Mouse (Mus musculus) cerebellum, postnatal 36 days (tissue): ENCODE data around the gene Reep1.

Source experiments
- DNase-seq, 2 experiments: peaks; one replicate each; pipeline ENCODE4 v3.0.0; 2021 to 2022; ENCODE audit warnings: mixed read lengths in 2 of 2

Gene Reep1

GRCm38 (mm10) chr6:71738611-71739010 is 31.2 kb downstream of the Reep1 start:
- peak in 1 of 2 experiments; percentile 31 for DNase-seq

- peak; percentile 56 to 60 for DNase-seq
These were observed 33.6 kb downstream of the Reep1 start for GRCm38 (mm10) chr6:71740921-71741320.

- DNase-seq: no peak
These were observed 34.8 kb downstream of the Reep1 start for GRCm38 (mm10) chr6:71741998-71742636.

DNA sequence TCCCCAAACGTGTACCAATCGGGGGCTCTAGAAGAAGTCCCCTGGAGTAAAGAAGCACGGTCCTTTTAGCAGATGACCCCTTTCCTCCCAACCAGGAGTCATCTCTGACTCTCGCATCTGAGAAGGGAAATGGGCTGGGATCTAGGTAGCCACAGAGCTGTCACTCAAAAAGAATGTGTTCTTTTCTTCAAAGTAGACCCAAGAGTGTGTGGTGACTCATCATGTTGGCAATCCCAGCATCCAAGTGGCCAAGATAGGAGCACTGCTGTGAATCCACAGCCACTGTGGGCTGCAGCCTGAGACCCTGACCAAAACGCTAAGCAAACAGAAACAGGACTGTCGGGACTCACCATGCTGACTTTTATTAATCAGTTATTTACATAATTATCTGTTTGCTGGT is 37.6 kb downstream of the Reep1 start:
- DNase-seq: no peak

- no peak for DNase-seq
These were observed 38.3 kb downstream of the Reep1 start for GRCm38 (mm10) chr6:71745482-71746234.

DNA sequence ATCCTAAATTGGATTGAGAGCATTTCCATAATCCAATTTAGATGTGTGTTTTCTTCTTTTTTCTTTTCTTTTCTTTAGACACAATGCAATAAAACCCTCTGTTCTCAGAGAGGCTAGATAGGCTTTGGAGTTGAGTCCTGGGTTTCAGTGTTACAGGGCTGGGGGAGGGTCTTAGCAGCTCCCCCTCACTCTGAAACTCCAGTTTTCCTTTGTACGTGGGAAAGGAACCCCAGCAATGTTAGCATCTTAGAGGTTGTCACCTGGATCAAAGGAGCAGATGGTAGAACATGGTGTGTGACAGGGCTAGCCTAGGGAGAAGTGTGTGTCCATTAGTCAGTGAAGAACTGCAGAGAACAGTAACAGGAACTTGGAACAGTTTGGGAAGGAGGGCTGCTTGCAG is 38.9 kb downstream of the Reep1 start:
- no peak for DNase-seq

DNA sequence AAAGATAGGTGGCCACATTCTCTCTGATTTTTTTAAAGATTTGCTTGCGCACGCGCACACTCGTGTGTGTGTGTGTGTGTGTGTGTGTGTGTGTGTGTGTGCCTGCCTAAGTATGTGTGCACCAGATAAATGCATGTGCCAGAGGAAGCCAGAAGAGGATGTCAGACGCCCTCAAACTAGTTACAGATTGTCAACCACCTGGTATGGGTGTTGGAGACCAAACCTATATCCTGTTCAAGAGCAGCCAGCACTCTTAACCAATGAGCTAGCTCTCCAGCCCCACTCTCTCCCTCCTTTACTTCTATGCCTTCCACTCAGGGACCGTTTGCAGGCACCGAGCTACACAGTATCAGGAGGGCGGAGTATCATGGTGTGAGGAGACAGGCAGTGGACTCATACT is 39.5 kb downstream of the Reep1 start:
- DNase-seq: no peak

GRCm38 (mm10) chr6:71751602-71752001 is 44.2 kb downstream of the Reep1 start:
- no peak for DNase-seq

GRCm38 (mm10) chr6:71752791-71753464 is 45.6 kb downstream of the Reep1 start:
- DNase-seq: peak; percentile 65 to 70

DNA sequence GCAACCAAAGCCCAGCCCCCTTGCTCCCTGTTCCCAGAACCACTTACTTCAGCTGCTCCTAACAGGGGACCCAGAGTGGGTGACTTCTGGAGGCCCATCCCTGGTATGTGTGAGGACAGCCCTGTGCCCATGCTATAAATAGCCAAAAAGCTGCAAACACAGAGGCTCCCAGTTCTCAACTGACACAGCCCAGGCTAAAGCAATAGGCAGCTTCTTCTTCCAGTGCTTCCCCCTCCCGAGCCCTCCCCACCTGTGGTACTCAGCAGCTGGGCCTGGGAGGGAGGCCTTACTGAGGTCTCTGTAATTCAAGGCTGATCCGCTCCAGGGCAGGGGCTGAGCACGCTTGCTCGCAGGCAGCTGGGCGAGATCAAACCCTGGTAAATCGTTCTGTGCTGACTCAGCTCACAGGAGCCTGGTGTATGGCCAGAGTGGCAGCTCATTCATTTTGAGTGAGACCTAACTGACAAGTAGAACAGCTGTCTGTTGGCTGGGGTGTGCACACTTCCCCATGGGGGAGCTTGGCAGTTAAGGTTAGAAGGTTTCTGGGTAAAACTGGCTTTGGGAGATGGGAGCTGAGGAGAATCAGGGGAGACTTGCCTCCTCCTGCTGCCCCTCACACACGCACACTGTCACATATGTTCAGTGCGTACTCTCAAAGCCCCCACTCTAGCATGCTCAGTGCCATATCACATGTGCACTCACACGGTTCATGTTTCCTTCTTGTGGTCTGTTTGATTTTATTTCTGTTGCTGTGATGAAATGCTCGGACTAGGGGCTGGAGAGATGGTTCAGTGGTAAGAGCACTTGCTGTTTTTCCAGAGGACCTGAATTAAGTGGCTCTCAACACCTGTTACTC is 49.9 kb downstream of the Reep1 start:
- no peak for DNase-seq

- DNase-seq: no peak
These were observed 51.4 kb downstream of the Reep1 start for GRCm38 (mm10) chr6:71758780-71759179.

- DNase-seq: no peak
These were observed 52.7 kb downstream of the Reep1 start for GRCm38 (mm10) chr6:71760073-71760472.

GRCm38 (mm10) chr6:71767761-71768160 is 60.4 kb downstream of the Reep1 start:
- DNase-seq: no peak

- DNase-seq: no peak
These were observed 62.7 kb downstream of the Reep1 start for GRCm38 (mm10) chr6:71769901-71770690.

DNA sequence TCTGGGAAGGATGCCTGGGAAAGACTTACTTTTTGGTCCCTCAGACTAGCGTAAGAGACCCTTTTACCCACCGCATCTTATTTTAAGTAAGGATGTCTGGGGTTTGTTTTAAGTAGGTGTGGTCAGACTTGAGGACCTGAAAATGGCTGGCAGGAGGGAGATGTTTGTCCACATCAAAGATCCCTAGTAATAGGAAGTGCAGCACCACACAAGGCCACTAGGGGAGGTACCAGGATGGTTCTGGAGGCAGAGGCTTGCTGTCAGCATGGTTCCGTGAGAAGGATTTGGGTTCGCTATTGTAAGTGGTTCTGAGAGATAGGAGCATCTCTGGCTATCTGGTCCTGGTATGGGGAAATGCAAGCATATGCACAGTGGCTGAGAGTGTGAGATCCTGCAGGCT is 63.5 kb downstream of the Reep1 start:
- no peak for DNase-seq

DNA sequence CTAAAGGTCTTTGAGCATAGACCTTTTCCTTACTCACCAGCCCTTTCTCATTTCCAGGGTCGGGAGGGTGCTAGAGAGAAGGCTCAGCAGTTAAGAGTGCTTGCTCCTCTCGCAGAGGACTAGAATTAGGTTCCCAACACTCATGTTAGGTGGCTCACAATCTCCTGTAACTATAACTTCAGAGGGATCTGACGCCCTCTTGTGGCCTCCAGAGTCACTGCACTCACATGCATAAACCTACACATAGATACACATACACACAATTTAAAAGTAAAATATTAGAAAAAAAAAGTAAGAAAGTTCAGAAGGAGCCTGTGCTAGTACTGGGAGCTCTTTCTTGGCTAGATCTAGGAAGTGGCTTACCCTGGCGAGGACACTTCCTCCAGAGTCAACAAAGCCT is 63.9 kb downstream of the Reep1 start:
- DNase-seq: no peak

- no peak for DNase-seq
These were observed 64.8 kb downstream of the Reep1 start for GRCm38 (mm10) chr6:71772156-71772555.

DNA sequence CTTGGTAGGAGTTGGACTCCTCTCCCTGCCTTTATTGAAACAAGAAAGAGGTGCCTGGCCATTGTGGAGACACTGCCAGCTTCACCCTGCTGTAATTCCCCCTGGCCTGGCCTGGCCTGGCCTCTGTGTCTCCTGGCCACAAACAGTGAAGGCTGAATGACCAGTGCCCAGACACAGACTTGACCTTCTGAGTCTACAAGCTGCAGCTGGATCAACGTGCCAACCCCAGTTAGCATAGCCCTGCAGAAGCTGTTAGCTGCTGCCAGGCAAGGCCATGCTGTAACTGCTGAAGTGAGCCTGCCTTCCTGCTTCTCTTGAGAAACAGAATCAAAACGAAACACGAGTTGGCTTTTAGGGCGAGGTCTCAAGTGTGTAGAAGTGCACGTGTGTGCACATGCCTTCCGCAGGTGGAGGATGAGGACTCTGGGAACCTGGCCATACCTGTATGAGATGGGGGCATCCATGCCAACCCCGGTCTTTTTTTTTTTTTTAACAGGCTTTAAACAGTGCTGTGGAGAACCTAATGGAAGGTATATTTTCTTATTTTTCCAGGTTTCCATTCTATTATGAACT is 65.4 kb downstream of the Reep1 start:
- no peak for DNase-seq

DNA sequence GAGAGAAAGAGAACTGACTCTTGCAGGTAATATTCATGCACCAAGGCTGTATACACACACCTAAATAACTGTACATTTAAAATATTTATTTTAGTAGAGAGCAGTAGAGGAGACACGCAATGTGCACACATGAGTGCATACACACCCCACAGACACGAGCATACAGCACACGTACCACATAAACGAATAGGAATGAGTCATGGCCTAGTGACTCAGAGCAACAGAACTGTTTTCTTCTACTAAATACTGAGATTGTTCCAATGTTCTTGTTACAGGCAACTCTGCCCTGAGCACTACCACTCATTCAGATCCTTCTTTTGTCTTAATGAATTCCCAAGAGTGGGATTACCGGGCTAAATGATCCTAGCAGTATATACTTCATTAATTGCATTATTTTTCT is 70.7 kb downstream of the Reep1 start:
- DNase-seq: no peak

DNA sequence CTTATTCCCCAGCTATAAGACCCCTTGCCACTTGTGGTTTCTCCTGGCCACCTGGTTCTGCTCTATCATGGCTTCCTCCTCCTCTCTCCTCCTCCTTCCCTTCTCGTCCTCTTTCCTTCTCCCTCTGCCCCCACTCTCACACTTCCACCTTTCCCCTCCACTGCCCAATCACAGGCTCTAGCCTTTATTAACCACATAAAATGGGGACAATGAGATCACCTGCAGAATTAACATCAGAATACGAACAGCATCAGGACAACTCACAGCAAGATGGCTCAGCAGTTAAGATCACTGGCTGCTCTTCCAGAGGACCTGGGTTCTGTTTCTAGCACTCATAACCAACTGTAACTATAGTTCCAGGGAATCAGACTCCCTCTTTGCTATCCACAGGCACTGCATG is 72.5 kb downstream of the Reep1 start:
- no peak for DNase-seq

DNA sequence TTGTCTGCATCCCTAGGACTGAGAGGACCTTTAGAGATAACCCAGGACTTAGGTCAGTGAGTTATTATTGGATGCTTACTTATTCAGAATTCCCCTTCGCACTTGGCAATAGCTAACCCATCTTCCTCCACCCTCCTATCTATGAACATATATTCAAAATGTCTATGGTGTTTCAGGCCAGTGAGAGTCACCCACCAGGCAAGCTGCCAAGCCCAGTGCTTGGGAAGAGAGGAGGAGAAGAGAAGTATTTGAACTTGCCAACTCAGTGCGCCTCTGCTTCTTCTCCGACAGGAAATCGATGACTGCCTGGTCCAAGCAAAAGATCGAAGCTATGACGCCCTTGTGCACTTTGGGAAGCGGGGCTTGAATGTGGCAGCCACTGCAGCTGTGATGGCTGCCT is 73.1 kb downstream of the Reep1 start:
- no peak for DNase-seq

DNA sequence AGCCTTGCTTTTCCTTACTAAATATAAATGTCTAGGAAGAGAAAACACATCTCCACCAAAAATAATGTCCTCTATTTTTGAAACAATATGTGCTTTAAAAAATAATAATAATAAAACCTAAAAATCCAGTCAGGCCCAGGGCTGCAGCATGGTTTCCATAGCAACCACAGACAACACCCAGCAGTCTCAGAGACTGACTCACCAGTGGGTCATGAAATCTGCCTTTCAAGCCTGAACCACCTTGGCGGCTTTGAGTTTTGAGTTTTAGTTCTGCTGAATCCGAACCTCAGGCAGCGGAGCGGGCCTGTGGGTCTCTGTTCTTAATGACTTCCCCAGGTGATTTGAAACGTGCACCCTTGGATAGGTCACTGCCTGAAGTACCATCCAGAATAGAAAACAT is 75.8 kb downstream of the Reep1 start:
- no peak for DNase-seq
